Mouse (Mus musculus) liver, adult 10 weeks (tissue): ENCODE measurements around the gene Foxi3. TPM values are rescaled to one million over a fixed set of nuclear protein-coding genes. Genes with fewer than 3 reads are reported as not detected.

Source experiments
- polyA plus RNA-seq: library from polyadenylated mRNA; stranded (reverse); fragments of 350-450 nt; fragmentation: Illumina TruSeq; extraction: RNeasy Lipid Tissue Mini Kit (QIAGEN cat#74804); gene quantifications from one replicate; pipeline ENCODE4 v1.2.3, GENCODE M21; 2014; ENCODE audit warnings: low read depth, low replicate concordance

Foxi3 gene
- polyA plus RNA-seq, result not detected

DNA sequence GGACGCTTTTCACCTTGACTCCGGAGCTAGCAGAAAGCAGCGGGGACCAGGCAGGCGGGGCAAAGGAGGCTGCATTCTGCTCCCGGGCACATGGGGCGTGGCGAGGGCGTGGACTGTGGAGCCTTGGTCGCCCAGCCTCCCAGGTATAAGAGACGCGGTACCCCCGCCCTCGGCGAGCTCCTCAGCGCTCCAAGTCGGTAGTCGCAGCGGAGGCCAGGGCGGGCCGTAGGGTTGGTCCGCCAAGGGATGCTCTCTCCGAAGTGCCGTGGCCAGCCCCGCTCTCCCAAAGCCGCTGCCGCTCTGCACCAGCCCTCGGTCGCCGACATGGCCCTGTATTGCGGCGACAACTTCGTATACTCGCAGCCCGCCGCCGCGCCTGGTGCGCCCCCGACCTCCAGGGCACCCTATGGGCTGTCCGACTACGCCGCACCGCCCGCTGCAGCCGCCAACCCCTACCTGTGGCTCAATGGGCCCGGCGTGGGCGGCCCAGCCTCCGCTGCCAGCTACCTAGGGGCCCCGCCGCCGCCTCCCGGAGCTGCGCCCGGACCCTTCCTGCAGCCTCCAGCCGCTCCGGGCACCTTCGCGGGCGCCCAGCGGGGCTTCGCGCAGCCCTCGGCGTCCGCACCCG, at the start of gene Foxi3:
Gene Foxi3 (plus strand): TSS at position 247 of the 628 bp plus-strand sequence.

DNA sequence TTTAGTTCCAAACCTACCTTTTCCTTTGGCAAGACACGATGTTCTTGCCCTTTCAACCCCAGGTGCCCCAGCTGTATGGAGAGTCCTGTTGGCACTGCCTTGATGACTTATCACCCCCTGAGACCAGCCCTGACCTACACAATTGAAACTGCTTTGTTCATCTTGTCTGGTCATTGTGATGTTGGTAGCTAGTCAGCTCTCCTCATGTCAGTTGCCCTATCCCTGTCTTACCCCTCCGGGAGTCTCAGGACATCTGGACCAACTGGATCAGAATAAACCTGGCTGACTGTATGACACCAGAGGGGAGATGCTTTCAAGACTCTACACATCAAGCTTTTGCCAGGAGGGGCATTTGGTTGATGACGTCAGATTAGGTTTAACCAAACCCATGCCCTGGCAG, 37.5 kb upstream of the Foxi3 start, which contains the start of gene Tex37:
Gene Tex37 (minus strand): TSS at position 101 of the 400 bp plus-strand sequence.

Other genes starting within 250 kb of the Foxi3 start
- 2.9 TPM for gene Rpia, start 164.3 kb upstream of the Foxi3 start, polyA plus RNA-seq
- 7.3 TPM for gene Eif2ak3, start 112.0 kb upstream of the Foxi3 start, polyA plus RNA-seq
- not detected for gene Tex37, start 37.6 kb upstream of the Foxi3 start, polyA plus RNA-seq
- 18.8 TPM for gene Thnsl2, start 187.9 kb downstream of the Foxi3 start, polyA plus RNA-seq
- gene Fabp1, start 243.3 kb downstream of the Foxi3 start, polyA plus RNA-seq, result 6,827 TPM